ENCODE assay signal across 32 mouse cellular contexts in the genomic region with DNA sequence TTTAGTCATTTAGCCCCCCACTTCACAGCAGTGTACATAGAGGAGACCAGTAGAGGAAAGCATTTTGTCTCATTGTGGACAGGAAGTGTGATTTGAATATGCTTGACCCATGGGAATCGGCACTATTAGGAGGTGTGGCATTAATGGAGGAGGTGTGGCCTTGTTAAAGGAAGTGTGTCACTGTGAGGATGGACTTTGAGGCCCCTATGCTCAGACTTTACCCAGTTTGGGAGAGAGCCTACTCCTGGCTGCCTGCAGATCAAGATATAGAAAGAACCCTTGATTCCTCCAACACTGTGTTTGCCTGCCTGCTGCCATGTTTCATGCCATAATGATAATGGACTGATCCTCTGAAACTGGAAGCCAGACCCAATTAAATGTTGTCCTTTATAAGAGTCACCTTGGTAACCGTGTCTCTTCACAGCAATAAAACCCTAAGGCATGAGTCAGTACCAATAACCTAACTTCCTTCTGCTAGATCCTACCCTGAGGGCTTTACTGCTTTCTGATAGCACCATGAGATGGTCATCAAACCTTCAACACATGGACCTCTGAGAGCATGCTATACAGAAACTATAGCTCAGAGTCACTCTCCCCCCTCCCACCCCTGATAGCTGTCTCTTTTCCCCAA.
"Had no signal": no experiment of that assay in that cellular context is flagged by ENCODE, and none has a peak within 500 bp of the region (broad histone marks: within the 10 kb centered on the region; RNA-seq: fewer than 3 reads in every experiment).

No protein-coding gene starts in this region.

- ATAC-seq: liver, embryonic 12.5 days; liver, postnatal 0 days; lung, postnatal 0 days; midbrain, embryonic 13.5 days; midbrain, embryonic 15.5 days; midbrain, embryonic 16.5 days had no signal

- H3K9me3 ChIP-seq: limb, embryonic 10.5 days; limb, embryonic 12.5 days; limb, embryonic 13.5 days; limb, embryonic 15.5 days; liver, embryonic 12.5 days; liver, embryonic 13.5 days; liver, embryonic 15.5 days; lung, embryonic 15.5 days; megakaryocyte, embryonic 14.5 days; midbrain, embryonic 10.5 days; midbrain, embryonic 12.5 days; midbrain, embryonic 13.5 days; midbrain, embryonic 15.5 days; neural tube, embryonic 12.5 days had no signal

- H3K4me1 ChIP-seq: liver, embryonic 15.5 days; lung, embryonic 15.5 days; midbrain, embryonic 15.5 days had no signal

- H3K27ac ChIP-seq: limb, embryonic 10.5 days; limb, embryonic 12.5 days; limb, embryonic 13.5 days; limb, embryonic 15.5 days; liver, embryonic 12.5 days; liver, embryonic 13.5 days; liver, embryonic 14.5 days; liver, embryonic 15.5 days; lung, embryonic 15.5 days; macrophage; midbrain, embryonic 10.5 days; midbrain, embryonic 12.5 days; midbrain, embryonic 13.5 days; midbrain, embryonic 15.5 days; neural tube, embryonic 12.5 days had no signal

- H3K9ac ChIP-seq: limb, embryonic 12.5 days; limb, embryonic 13.5 days; limb, embryonic 15.5 days; liver, embryonic 12.5 days; liver, embryonic 13.5 days; liver, embryonic 14.5 days; liver, embryonic 15.5 days; liver, postnatal 0 days; lung, embryonic 14.5 days; lung, embryonic 15.5 days; midbrain, embryonic 12.5 days; midbrain, embryonic 13.5 days; midbrain, embryonic 15.5 days; neural tube, embryonic 12.5 days had no signal

- H3K4me2 ChIP-seq: limb, embryonic 12.5 days; limb, embryonic 13.5 days; limb, embryonic 15.5 days; liver, embryonic 11.5 days; liver, embryonic 12.5 days; liver, embryonic 13.5 days; liver, embryonic 15.5 days; lung, embryonic 14.5 days; lung, embryonic 15.5 days; midbrain, embryonic 11.5 days; midbrain, embryonic 12.5 days; midbrain, embryonic 13.5 days; midbrain, embryonic 15.5 days; neural tube, embryonic 12.5 days had no signal

- H3K27me3 ChIP-seq: limb, embryonic 12.5 days; limb, embryonic 13.5 days; limb, embryonic 15.5 days; liver, embryonic 12.5 days; liver, embryonic 13.5 days; liver, embryonic 15.5 days; lung, embryonic 15.5 days; megakaryocyte, embryonic 14.5 days; midbrain, embryonic 12.5 days; midbrain, embryonic 13.5 days; midbrain, embryonic 15.5 days; neural tube, embryonic 12.5 days had no signal

- DNase-seq: left cerebral cortex, postnatal 4 days; liver; liver, embryonic 13.5 days; liver, postnatal 0 days; lung, adult 18-20 months; lung, adult 2 months; lung, embryonic 14.5 days; lung, postnatal 10 days; lung, postnatal 14 days; lung, postnatal 36 days; lung, postnatal 4 days; midbrain, embryonic 14.5 days had no signal

- H3K36me3 ChIP-seq: limb, embryonic 10.5 days; limb, embryonic 12.5 days; limb, embryonic 13.5 days; limb, embryonic 15.5 days; liver, embryonic 12.5 days; liver, embryonic 13.5 days; liver, embryonic 15.5 days; lung, embryonic 15.5 days; midbrain, embryonic 10.5 days; midbrain, embryonic 12.5 days; midbrain, embryonic 13.5 days; midbrain, embryonic 15.5 days; neural tube, embryonic 12.5 days had no signal

- H3K4me3 ChIP-seq: limb, embryonic 10.5 days; limb, embryonic 12.5 days; limb, embryonic 13.5 days; limb, embryonic 15.5 days; liver, embryonic 12.5 days; liver, embryonic 13.5 days; liver, embryonic 15.5 days; lung, embryonic 15.5 days; megakaryocyte, embryonic 14.5 days; midbrain, embryonic 10.5 days; midbrain, embryonic 12.5 days; midbrain, embryonic 13.5 days; midbrain, embryonic 15.5 days; myocyte; neural tube, embryonic 12.5 days had no signal
